Mouse (Mus musculus): Measurements from ENCODE around the gene Tfdp2. TPM values are rescaled to one million over a fixed set of nuclear protein-coding genes. Genes with fewer than 3 reads are reported as not detected.

Tfdp2 gene
- polyA plus RNA-seq, 1 experiment from 2014 or later = 106 TPM

- H3K9me3 ChIP-seq (replicated peaks; ENCODE audit: control insufficient read depth, low read length) = no peaks in the 10 kb centered on the region
- no peak for ATAC-seq (ENCODE audit: low read depth)
- H3K4me3 ChIP-seq (ENCODE audit: low read depth, low read length) = no peak overlapping the region
- WGBS (ENCODE audit: insufficient replicate concordance) = 79% methylated on average over 1 of the region's 1 CpGs
- no peaks in the 10 kb centered on the region for H3K36me3 ChIP-seq (ENCODE audit: control insufficient read depth, insufficient read depth)
- no peak overlapping the region for H3K9ac ChIP-seq (ENCODE audit: low read depth, low read length)
- no peak overlapping the region for H3K27ac ChIP-seq (ENCODE audit: low read length)
- peaks cover 3% of the 10 kb centered on the region; the same call in 1 of the 2 replicates for H3K4me1 ChIP-seq (ENCODE audit: control insufficient read depth, low read depth, low read length)
- H3K27me3 ChIP-seq (ENCODE audit: control insufficient read depth, insufficient read depth, low read depth, low read length) = no peaks in the 10 kb centered on the region
- H3K4me2 ChIP-seq (ENCODE audit: low read depth, low read length) = no peak overlapping the region
Observed at GRCm38 (mm10) chr9:96217299-96217698, 21.2 kb downstream of the Tfdp2 start.

GRCm38 (mm10) chr9:96217799-96218198, 21.7 kb downstream of the Tfdp2 start:
- Histone ChIP-seq H3K9ac (ENCODE audit: low read depth, low read length) (no peak overlapping the region), H3K27me3 (ENCODE audit: control insufficient read depth, insufficient read depth, low read depth, low read length) (no peaks in the 10 kb centered on the region), H3K9me3 (replicated peaks; ENCODE audit: control insufficient read depth, low read length) (no peaks in the 10 kb centered on the region), H3K4me3 (ENCODE audit: low read depth, low read length) (no peak overlapping the region), H3K27ac (ENCODE audit: low read length) (no peak overlapping the region), H3K4me2 (ENCODE audit: low read depth, low read length) (no peak overlapping the region), H3K4me1 (ENCODE audit: control insufficient read depth, low read depth, low read length) (peaks cover 3% of the 10 kb centered on the region; the same call in 1 of the 2 replicates), H3K36me3 (ENCODE audit: control insufficient read depth, insufficient read depth) (no peaks in the 10 kb centered on the region)
- no peak for ATAC-seq (ENCODE audit: low read depth)

- Histone ChIP-seq H3K27me3 (ENCODE audit: control insufficient read depth, insufficient read depth, low read depth, low read length) (no peaks in the 10 kb centered on the region), H3K9ac (ENCODE audit: low read depth, low read length) (no peak overlapping the region), H3K9me3 (replicated peaks; ENCODE audit: control insufficient read depth, low read length) (no peaks in the 10 kb centered on the region), H3K4me3 (ENCODE audit: low read depth, low read length) (no peak overlapping the region), H3K27ac (ENCODE audit: low read length) (peak overlapping the region; percentile 71), H3K36me3 (ENCODE audit: control insufficient read depth, insufficient read depth) (no peaks in the 10 kb centered on the region), H3K4me1 (ENCODE audit: control insufficient read depth, low read depth, low read length) (peaks cover 3% of the 10 kb centered on the region; the same call in 1 of the 2 replicates), H3K4me2 (ENCODE audit: low read depth, low read length) (no peak overlapping the region)
- 40% methylated on average over 2 of the region's 2 CpGs for whole genome bisulfite sequencing (ENCODE audit: insufficient replicate concordance)
- ATAC-seq (ENCODE audit: low read depth) = peak; percentile 83
Observed at GRCm38 (mm10) chr9:96219114-96219669, 23.1 kb downstream of the Tfdp2 start.

GRCm38 (mm10) chr9:96220419-96220818, 24.3 kb downstream of the Tfdp2 start:
- H3K27me3 ChIP-seq (ENCODE audit: control insufficient read depth, insufficient read depth, low read depth, low read length) = no peaks in the 10 kb centered on the region
- peaks cover 3% of the 10 kb centered on the region; the same call in 1 of the 2 replicates for H3K4me1 ChIP-seq (ENCODE audit: control insufficient read depth, low read depth, low read length)
- H3K4me3 ChIP-seq (ENCODE audit: low read depth, low read length) = no peak overlapping the region
- no peaks in the 10 kb centered on the region for H3K36me3 ChIP-seq (ENCODE audit: control insufficient read depth, insufficient read depth)
- H3K27ac ChIP-seq (ENCODE audit: low read length) = no peak overlapping the region
- H3K9ac ChIP-seq (ENCODE audit: low read depth, low read length) = no peak overlapping the region
- no peak for ATAC-seq (ENCODE audit: low read depth)
- no peak overlapping the region for H3K4me2 ChIP-seq (ENCODE audit: low read depth, low read length)
- no peaks in the 10 kb centered on the region for H3K9me3 ChIP-seq (replicated peaks; ENCODE audit: control insufficient read depth, low read length)

- Histone ChIP-seq H3K4me3 (ENCODE audit: low read depth, low read length) (no peak overlapping the region), H3K9me3 (replicated peaks; ENCODE audit: control insufficient read depth, low read length) (no peaks in the 10 kb centered on the region), H3K27ac (ENCODE audit: low read length) (no peak overlapping the region), H3K4me2 (ENCODE audit: low read depth, low read length) (no peak overlapping the region), H3K9ac (ENCODE audit: low read depth, low read length) (no peak overlapping the region), H3K4me1 (ENCODE audit: control insufficient read depth, low read depth, low read length) (peaks cover 3% of the 10 kb centered on the region; the same call in 1 of the 2 replicates), H3K27me3 (ENCODE audit: control insufficient read depth, insufficient read depth, low read depth, low read length) (no peaks in the 10 kb centered on the region), H3K36me3 (ENCODE audit: control insufficient read depth, insufficient read depth) (no peaks in the 10 kb centered on the region)
- 73% methylated on average over 2 of the region's 2 CpGs for WGBS (ENCODE audit: insufficient replicate concordance)
- ATAC-seq (ENCODE audit: low read depth) = no peak
Observed at GRCm38 (mm10) chr9:96223302-96223701, 27.2 kb downstream of the Tfdp2 start.

GRCm38 (mm10) chr9:96228285-96228684, 32.2 kb downstream of the Tfdp2 start:
- no peaks in the 10 kb centered on the region for H3K27me3 ChIP-seq (ENCODE audit: control insufficient read depth, insufficient read depth, low read depth, low read length)
- no peak overlapping the region for H3K4me2 ChIP-seq (ENCODE audit: low read depth, low read length)
- H3K9me3 ChIP-seq (replicated peaks; ENCODE audit: control insufficient read depth, low read length) = no peaks in the 10 kb centered on the region
- no peak overlapping the region for H3K9ac ChIP-seq (ENCODE audit: low read depth, low read length)
- no peak overlapping the region for H3K4me3 ChIP-seq (ENCODE audit: low read depth, low read length)
- no peaks in the 10 kb centered on the region for H3K36me3 ChIP-seq (ENCODE audit: control insufficient read depth, insufficient read depth)
- no peak overlapping the region for H3K27ac ChIP-seq (ENCODE audit: low read length)
- ATAC-seq (ENCODE audit: low read depth) = peak; percentile 45; the same call in 1 of the 2 replicates
- H3K4me1 ChIP-seq (ENCODE audit: control insufficient read depth, low read depth, low read length) = no peaks in the 10 kb centered on the region

- Histone ChIP-seq H3K9me3 (replicated peaks; ENCODE audit: control insufficient read depth, low read length) (no peaks in the 10 kb centered on the region), H3K9ac (ENCODE audit: low read depth, low read length) (no peak overlapping the region), H3K36me3 (ENCODE audit: control insufficient read depth, insufficient read depth) (no peaks in the 10 kb centered on the region), H3K4me2 (ENCODE audit: low read depth, low read length) (no peak overlapping the region), H3K27ac (ENCODE audit: low read length) (no peak overlapping the region), H3K4me1 (ENCODE audit: control insufficient read depth, low read depth, low read length) (no peaks in the 10 kb centered on the region), H3K27me3 (ENCODE audit: control insufficient read depth, insufficient read depth, low read depth, low read length) (no peaks in the 10 kb centered on the region), H3K4me3 (ENCODE audit: low read depth, low read length) (no peak overlapping the region)
- no peak for ATAC-seq (ENCODE audit: low read depth)
- 69% methylated on average over 2 of the region's 2 CpGs for WGBS (ENCODE audit: insufficient replicate concordance)
Observed at GRCm38 (mm10) chr9:96230271-96230670, 34.2 kb downstream of the Tfdp2 start.

- Histone ChIP-seq H3K4me1 (ENCODE audit: control insufficient read depth, low read depth, low read length) (peaks cover 10% of the 10 kb centered on the region), H3K36me3 (ENCODE audit: control insufficient read depth, insufficient read depth) (no peaks in the 10 kb centered on the region), H3K9ac (ENCODE audit: low read depth, low read length) (no peak overlapping the region), H3K4me2 (ENCODE audit: low read depth, low read length) (no peak overlapping the region), H3K4me3 (ENCODE audit: low read depth, low read length) (no peak overlapping the region), H3K27ac (ENCODE audit: low read length) (no peak overlapping the region), H3K9me3 (replicated peaks; ENCODE audit: control insufficient read depth, low read length) (no peaks in the 10 kb centered on the region), H3K27me3 (ENCODE audit: control insufficient read depth, insufficient read depth, low read depth, low read length) (no peaks in the 10 kb centered on the region)
- WGBS (ENCODE audit: insufficient replicate concordance) = 62% methylated on average over 2 of the region's 2 CpGs
- no peak for ATAC-seq (ENCODE audit: low read depth)
Observed at GRCm38 (mm10) chr9:96235477-96235876, 39.4 kb downstream of the Tfdp2 start.

GRCm38 (mm10) chr9:96237391-96237790, 41.3 kb downstream of the Tfdp2 start:
- no peaks in the 10 kb centered on the region for H3K27me3 ChIP-seq (ENCODE audit: control insufficient read depth, insufficient read depth, low read depth, low read length)

More at GRCm38 (mm10) chr9:96237391-96237790, 41.3 kb downstream of the Tfdp2 start:
- 70% methylated on average over 1 of the region's 1 CpGs for WGBS (ENCODE audit: insufficient replicate concordance)
- Histone ChIP-seq H3K27ac (ENCODE audit: low read length) (no peak overlapping the region), H3K4me3 (ENCODE audit: low read depth, low read length) (no peak overlapping the region), H3K9me3 (replicated peaks; ENCODE audit: control insufficient read depth, low read length) (no peaks in the 10 kb centered on the region), H3K4me1 (ENCODE audit: control insufficient read depth, low read depth, low read length) (peaks cover 26% of the 10 kb centered on the region), H3K9ac (ENCODE audit: low read depth, low read length) (no peak overlapping the region), H3K4me2 (ENCODE audit: low read depth, low read length) (no peak overlapping the region), H3K36me3 (ENCODE audit: control insufficient read depth, insufficient read depth) (no peaks in the 10 kb centered on the region)
- no peak for ATAC-seq (ENCODE audit: low read depth)
